Mouse (Mus musculus): Measurements from ENCODE around the gene Plagl1.

Gene Plagl1

GRCm38 (mm10) chr10:13127946-13128345, 67.6 kb downstream of the Plagl1 start:
- no peak for DNase-seq (ENCODE audit: low read depth in 1 of 2, low spot score in 2 of 2)

- DNase-seq (ENCODE audit: low read depth in 1 of 2, low spot score in 2 of 2): no peak
Observed at GRCm38 (mm10) chr10:13133850-13134249, 73.5 kb downstream of the Plagl1 start.

- no peak for DNase-seq (ENCODE audit: low read depth in 1 of 2, low spot score in 2 of 2)
Observed at GRCm38 (mm10) chr10:13135276-13135675, 75.0 kb downstream of the Plagl1 start.

GRCm38 (mm10) chr10:13135751-13136150, 75.4 kb downstream of the Plagl1 start:
- DNase-seq (ENCODE audit: low read depth in 1 of 2, low spot score in 2 of 2): no peak

GRCm38 (mm10) chr10:13137906-13138305, 77.6 kb downstream of the Plagl1 start:
- DNase-seq (ENCODE audit: low read depth in 1 of 2, low spot score in 2 of 2): no peak

GRCm38 (mm10) chr10:13140434-13140833, 80.1 kb downstream of the Plagl1 start:
- DNase-seq (ENCODE audit: low read depth in 1 of 2, low spot score in 2 of 2): no peak

GRCm38 (mm10) chr10:13150435-13150834, 90.1 kb downstream of the Plagl1 start:
- no peak for DNase-seq (ENCODE audit: low read depth in 1 of 2, low spot score in 2 of 2)

GRCm38 (mm10) chr10:13151353-13151752, 91.0 kb downstream of the Plagl1 start:
- no peak for DNase-seq (ENCODE audit: low read depth in 1 of 2, low spot score in 2 of 2)

GRCm38 (mm10) chr10:13152811-13153364, 92.6 kb downstream of the Plagl1 start:
- DNase-seq (ENCODE audit: low read depth in 1 of 2, low spot score in 2 of 2): no peak

GRCm38 (mm10) chr10:13155377-13155776, 95.1 kb downstream of the Plagl1 start:
- no peak for DNase-seq (ENCODE audit: low read depth in 1 of 2, low spot score in 2 of 2)

- DNase-seq (ENCODE audit: low read depth in 1 of 2, low spot score in 2 of 2): no peak
Observed at GRCm38 (mm10) chr10:13160913-13161312, 100.6 kb downstream of the Plagl1 start.

- DNase-seq (ENCODE audit: low read depth in 1 of 2, low spot score in 2 of 2): no peak
Observed at GRCm38 (mm10) chr10:13162031-13162430, 101.7 kb downstream of the Plagl1 start.

- DNase-seq (ENCODE audit: low read depth in 1 of 2, low spot score in 2 of 2): no peak
Observed at GRCm38 (mm10) chr10:13168461-13168860, 108.2 kb downstream of the Plagl1 start.

GRCm38 (mm10) chr10:13170739-13171448, 110.6 kb downstream of the Plagl1 start:
- no peak for DNase-seq (ENCODE audit: low read depth in 1 of 2, low spot score in 2 of 2)

GRCm38 (mm10) chr10:13171461-13171860, 111.2 kb downstream of the Plagl1 start:
- DNase-seq (ENCODE audit: low read depth in 1 of 2, low spot score in 2 of 2): no peak

- DNase-seq (ENCODE audit: low read depth in 1 of 2, low spot score in 2 of 2): no peak
Observed at GRCm38 (mm10) chr10:13172798-13173221, 112.5 kb downstream of the Plagl1 start.

- DNase-seq (ENCODE audit: low read depth in 1 of 2, low spot score in 2 of 2): no peak
Observed at GRCm38 (mm10) chr10:13175866-13176265, 115.6 kb downstream of the Plagl1 start.

- no peak for DNase-seq (ENCODE audit: low read depth in 1 of 2, low spot score in 2 of 2)
Observed at GRCm38 (mm10) chr10:13177973-13178624, 117.8 kb downstream of the Plagl1 start, which contains the start of gene Zc2hc1b. Gene Zc2hc1b, minus strand, starts transcription at chr10:13178023.

- no peak for DNase-seq (ENCODE audit: low read depth in 1 of 2, low spot score in 2 of 2)
Observed at GRCm38 (mm10) chr10:13180211-13180610, 119.9 kb downstream of the Plagl1 start.

Data from monocyte, adult 2 months (primary cell).